Mouse (Mus musculus) limb, embryonic 13.5 days (tissue): ENCODE data around the gene Polr1e. TPM values are rescaled to one million over a fixed set of nuclear protein-coding genes. Genes with fewer than 3 reads are reported as not detected.
A peak's percentile ranks its signal among the peaks of the same experiment; 100 is the strongest.

Source experiments
- ATAC-seq: fragments of 200-750 bp; cut with Nextera tagmentation; 2 replicates; pipeline ENCODE4 v1.8.0; 2017; ENCODE audit warnings: low read depth, moderate number of reproducible peaks, moderate TSS enrichment; ENCODE audit not compliant: low FRiP score
- H3K27ac ChIP-seq: fragments of 300-500 bp; sonication (generic); 2 replicates; pipeline ENCODE4 v1.5.1; 2015; ENCODE audit warnings: inconsistent platforms, mild to moderate bottlenecking, moderate library complexity
- H3K27me3 ChIP-seq: fragments of 300-500 bp; sonication (generic); 2 replicates; pipeline ENCODE4 v1.6.1; 2015; ENCODE audit warnings: mild to moderate bottlenecking, inconsistent platforms
- H3K36me3 ChIP-seq: fragments of 300-500 bp; sonication (generic); 2 replicates; pipeline ENCODE4 v1.6.1; 2015; ENCODE audit warnings: inconsistent platforms, mild to moderate bottlenecking, moderate library complexity
- H3K4me1 ChIP-seq: fragments of 300-500 bp; sonication (generic); 2 replicates; pipeline ENCODE4 v1.6.1; 2015; ENCODE audit warnings: inconsistent platforms
- H3K4me2 ChIP-seq: fragments of 300-500 bp; sonication (generic); replicated peaks from 2 replicates; pipeline ENCODE4 v1.6.1; 2015; ENCODE audit warnings: inconsistent platforms, mild to moderate bottlenecking, moderate library complexity
- H3K4me3 ChIP-seq: fragments of 300-500 bp; sonication (generic); 2 replicates; pipeline ENCODE4 v1.5.1; 2015; ENCODE audit warnings: moderate library complexity, mild to moderate bottlenecking, inconsistent platforms
- H3K9ac ChIP-seq: fragments of 300-500 bp; sonication (generic); 2 replicates; pipeline ENCODE4 v1.6.1; 2015; ENCODE audit warnings: mild to moderate bottlenecking, inconsistent platforms
- H3K9me3 ChIP-seq: fragments of 300-500 bp; sonication (generic); 2 replicates; pipeline ENCODE4 v1.6.1; 2016; ENCODE audit warnings: inconsistent platforms
- WGBS: fragments of 180-500 bp; shearing (Covaris S2); methylation state at CpG from one replicate; pipeline ENCODE4 v1.1.7; 2015; 5-methylcytosine and 5-hydroxymethylcytosine counted together
- polyA plus RNA-seq: library from polyadenylated mRNA; unstranded; fragments of >200 nt; fragmentation: Nextera tagmentation; extraction: Ambion mirVana; gene quantifications from 2 replicates; pipeline ENCODE4 v1.2.1, GENCODE M21; 2015

The Polr1e gene
- polyA plus RNA-seq, 1 experiment from 2014 or later, result 43.9 TPM

DNA sequence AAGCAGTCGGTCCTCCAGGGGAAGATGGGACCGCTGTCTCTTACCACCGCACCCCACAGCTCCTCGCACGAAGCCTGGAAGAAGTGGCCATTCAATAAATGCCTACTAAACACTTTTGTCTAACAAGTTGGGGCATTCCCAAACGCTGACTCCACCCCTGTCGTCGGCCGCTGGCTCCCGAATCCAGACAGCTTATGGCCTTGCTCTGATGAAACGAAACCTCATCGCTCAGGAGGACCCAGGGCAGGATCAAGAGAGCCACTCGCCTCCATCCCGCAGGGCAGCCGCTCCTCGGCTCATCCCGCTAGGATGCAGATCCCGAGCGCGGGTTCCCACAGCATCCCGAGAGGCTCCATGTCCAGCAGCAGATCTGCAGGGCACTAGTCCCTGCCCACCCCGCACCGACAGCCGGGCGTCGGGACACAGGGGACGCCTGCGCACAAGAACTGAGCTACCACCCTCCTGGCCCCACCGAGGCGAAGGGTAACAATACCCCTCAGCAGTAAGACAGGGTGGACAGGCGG, 6.7 kb upstream of the Polr1e start:
- Histone ChIP-seq H3K9ac (peak overlapping the region; percentile 91), H3K4me1 (peaks cover 24% of the 10 kb centered on the region), H3K9me3 (no peaks in the 10 kb centered on the region), H3K36me3 (no peaks in the 10 kb centered on the region), H3K27ac (peak overlapping the region; percentile 95), H3K4me2 (peak overlapping the region; percentile 80), H3K4me3 (peak overlapping the region; percentile 84), H3K27me3 (no peaks in the 10 kb centered on the region)
- peak; percentile 68 for ATAC-seq
- WGBS, result 0% methylated on average over 31 of the region's 31 CpGs

DNA sequence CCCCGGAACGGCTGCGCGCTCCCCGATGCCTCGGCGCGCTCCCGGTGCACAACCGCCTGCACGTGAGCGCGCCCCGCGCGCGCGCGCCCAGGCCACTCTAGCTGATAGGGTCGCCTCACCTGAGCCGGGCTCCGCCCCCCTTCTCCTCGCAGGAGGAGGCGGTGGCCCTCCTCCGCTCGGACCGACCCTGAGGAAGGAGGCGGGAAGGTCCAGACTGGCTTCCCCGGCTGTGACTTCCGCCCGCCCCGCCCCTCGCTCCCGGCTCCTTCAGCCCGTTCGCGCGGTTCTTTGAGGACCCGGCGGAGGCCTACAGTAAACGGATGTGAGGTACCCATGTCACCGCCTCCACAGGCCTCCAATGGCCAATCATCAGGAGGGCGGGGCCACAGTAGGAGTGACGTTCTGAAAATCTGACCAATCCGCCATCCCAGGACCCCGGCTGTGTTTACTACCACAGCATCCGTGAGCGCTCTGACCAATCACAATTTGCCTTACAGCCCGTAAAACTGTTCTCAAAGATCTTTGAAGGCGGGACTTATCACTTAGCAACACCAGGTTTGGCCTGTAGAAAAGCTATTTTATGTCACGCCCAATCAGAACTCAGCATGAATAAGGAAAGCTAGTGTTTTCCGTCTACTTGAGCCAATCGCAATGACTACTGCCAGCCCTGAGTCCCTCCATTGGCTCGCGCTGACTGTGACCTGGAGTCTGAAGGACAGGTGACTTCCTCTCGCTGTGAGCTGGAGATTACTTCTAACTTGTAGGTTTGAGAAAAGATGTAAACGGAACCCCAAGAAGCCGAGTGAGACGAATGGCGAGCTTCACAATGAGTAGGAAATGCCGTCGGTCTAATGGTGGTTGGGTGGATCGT, 6.0 kb upstream of the Polr1e start, which contains the start of gene Zbtb5:
Gene Zbtb5 (minus strand): TSS at position 308 of the 871 bp plus-strand sequence.
- peak within 1 kb of the TSS; percentile 84 for H3K4me3 ChIP-seq
- H3K9me3 ChIP-seq, result no peaks in the 10 kb centered on the region
- WGBS, result under 1% methylated on average over 62 of the region's 63 CpGs
- H3K36me3 ChIP-seq, result no peaks in the 10 kb centered on the region
- H3K27me3 ChIP-seq, result no peaks in the 10 kb centered on the region
- peak within 1 kb of the TSS; percentile 91 for H3K9ac ChIP-seq
- peaks cover 24% of the 10 kb centered on the region for H3K4me1 ChIP-seq
- H3K4me2 ChIP-seq, result peak within 1 kb of the TSS; percentile 80
- H3K27ac ChIP-seq, result peak within 1 kb of the TSS; percentile 95
- ATAC-seq, result peak; percentile 99

- Histone ChIP-seq H3K9me3 (no peaks in the 10 kb centered on the region), H3K36me3 (no peaks in the 10 kb centered on the region), H3K27ac (peak overlapping the region; percentile 77), H3K9ac (peak overlapping the region; percentile 80), H3K4me3 (peak overlapping the region; percentile 84), H3K4me2 (peak overlapping the region; percentile 79), H3K27me3 (no peaks in the 10 kb centered on the region), H3K4me1 (peaks cover 24% of the 10 kb centered on the region)
- ATAC-seq, result no peak
- WGBS, result 2% methylated on average over 13 of the region's 13 CpGs
Measured at GRCm38 (mm10) chr4:45013031-45013431, 5.4 kb upstream of the Polr1e start.

- ATAC-seq, result no peak
- Histone ChIP-seq H3K9ac (peak overlapping the region; percentile 80), H3K4me2 (peak overlapping the region; percentile 79), H3K36me3 (no peaks in the 10 kb centered on the region), H3K4me1 (peaks cover 24% of the 10 kb centered on the region), H3K9me3 (no peaks in the 10 kb centered on the region), H3K27ac (no peak overlapping the region), H3K27me3 (no peaks in the 10 kb centered on the region), H3K4me3 (peak overlapping the region; percentile 84)
- 0% methylated on average over 2 of the region's 2 CpGs for WGBS
Measured at GRCm38 (mm10) chr4:45013537-45013936, 4.8 kb upstream of the Polr1e start.

DNA sequence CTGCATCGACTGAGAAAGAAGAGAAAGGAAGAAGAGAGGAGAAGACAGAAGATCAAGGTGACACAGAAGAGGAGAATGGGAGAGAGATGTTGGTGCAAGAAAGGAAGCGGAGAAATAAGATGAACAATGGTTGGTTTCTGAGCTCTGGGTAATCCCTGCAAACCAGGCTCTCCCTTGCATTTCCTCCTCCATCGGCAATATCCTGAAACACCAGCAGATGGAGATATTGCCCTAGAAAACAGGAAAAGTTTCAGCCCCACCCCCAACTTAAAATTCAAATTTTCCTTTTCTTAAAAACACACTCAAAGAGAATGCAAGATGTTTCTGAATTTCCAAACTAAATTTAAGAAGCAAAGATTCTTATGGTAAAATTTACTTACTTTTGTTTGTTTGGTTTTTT, 2.8 kb upstream of the Polr1e start:
- no peak overlapping the region for H3K4me2 ChIP-seq
- H3K36me3 ChIP-seq, result no peaks in the 10 kb centered on the region
- ATAC-seq, result no peak
- H3K9me3 ChIP-seq, result no peaks in the 10 kb centered on the region
- WGBS, result 13% methylated on average over 3 of the region's 3 CpGs
- peaks cover 28% of the 10 kb centered on the region for H3K4me1 ChIP-seq
- no peak overlapping the region for H3K4me3 ChIP-seq
- no peak overlapping the region for H3K27ac ChIP-seq
- no peak overlapping the region for H3K9ac ChIP-seq
- no peaks in the 10 kb centered on the region for H3K27me3 ChIP-seq

DNA sequence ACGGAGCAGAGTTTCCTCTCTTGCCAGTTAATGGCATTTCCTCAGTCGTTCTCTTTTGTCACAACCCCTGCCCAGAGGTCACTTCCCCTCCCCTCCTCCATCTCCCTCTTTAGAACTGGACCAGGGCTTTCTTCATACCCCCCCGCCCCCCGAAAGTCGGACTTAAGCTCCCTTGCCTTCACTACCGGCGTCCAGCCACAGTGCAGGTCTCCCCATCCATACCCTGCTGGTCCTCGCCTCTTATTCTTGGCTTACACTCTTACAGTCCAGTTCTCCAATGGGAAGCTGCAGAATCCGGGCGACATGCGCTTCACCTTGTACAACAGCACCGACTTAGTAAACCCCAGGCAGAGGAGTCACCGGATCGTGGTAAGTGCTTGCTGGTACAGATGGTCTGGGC, 626 bp downstream of the Polr1e start:
- H3K27ac ChIP-seq, result no peak overlapping the region
- 0 out of 2 replicates have a peak, but pooled peaks have one; percentile 22 for ATAC-seq
- H3K4me1 ChIP-seq, result peaks cover 13% of the 10 kb centered on the region
- peaks cover 11% of the 10 kb centered on the region for H3K36me3 ChIP-seq
- 2% methylated on average over 14 of the region's 14 CpGs for WGBS
- H3K9ac ChIP-seq, result peak overlapping the region; percentile 71
- peak overlapping the region; percentile 88 for H3K4me2 ChIP-seq
- H3K27me3 ChIP-seq, result no peaks in the 10 kb centered on the region
- no peaks in the 10 kb centered on the region for H3K9me3 ChIP-seq
- H3K4me3 ChIP-seq, result peak overlapping the region; percentile 76

DNA sequence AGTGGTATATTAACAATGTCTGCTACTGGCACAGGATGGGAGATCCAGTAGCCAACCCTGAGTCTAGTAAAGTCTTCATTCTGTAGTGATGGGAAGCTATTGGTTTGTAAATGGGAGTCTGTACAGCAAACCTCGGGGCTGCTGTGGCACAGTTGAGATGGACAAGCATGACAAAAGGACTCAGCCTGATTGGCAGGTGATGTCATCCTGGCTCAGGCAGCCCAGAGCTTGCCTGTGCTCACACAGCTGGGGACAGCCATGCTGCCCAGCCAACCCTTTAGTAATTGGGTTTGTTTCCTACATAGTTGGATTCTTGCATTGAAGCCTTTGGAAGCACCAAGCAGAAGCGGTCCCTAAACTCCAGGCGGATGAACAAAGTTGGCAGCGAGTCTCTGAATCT, 8.1 kb downstream of the Polr1e start:
- no peak overlapping the region for H3K9ac ChIP-seq
- WGBS, result 98% methylated on average over 4 of the region's 4 CpGs
- H3K4me3 ChIP-seq, result no peak overlapping the region
- H3K27ac ChIP-seq, result no peak overlapping the region
- no peaks in the 10 kb centered on the region for H3K9me3 ChIP-seq
- peaks cover 80% of the 10 kb centered on the region for H3K36me3 ChIP-seq
- H3K4me2 ChIP-seq, result no peak overlapping the region
- no peaks in the 10 kb centered on the region for H3K4me1 ChIP-seq
- H3K27me3 ChIP-seq, result no peaks in the 10 kb centered on the region
- no peak for ATAC-seq

GRCm38 (mm10) chr4:45032586-45032985, 14.2 kb downstream of the Polr1e start:
- H3K4me1 ChIP-seq, result no peaks in the 10 kb centered on the region
- H3K4me2 ChIP-seq, result no peak overlapping the region
- no peaks in the 10 kb centered on the region for H3K27me3 ChIP-seq
- WGBS, result 90% methylated on average over 9 of the region's 9 CpGs
- peaks cover 95% of the 10 kb centered on the region for H3K36me3 ChIP-seq
- no peak overlapping the region for H3K27ac ChIP-seq
- H3K9me3 ChIP-seq, result no peaks in the 10 kb centered on the region
- H3K4me3 ChIP-seq, result no peak overlapping the region
- H3K9ac ChIP-seq, result no peak overlapping the region
- no peak for ATAC-seq

- no peak for ATAC-seq
Measured at GRCm38 (mm10) chr4:45034693-45035628, 16.6 kb downstream of the Polr1e start.

DNA sequence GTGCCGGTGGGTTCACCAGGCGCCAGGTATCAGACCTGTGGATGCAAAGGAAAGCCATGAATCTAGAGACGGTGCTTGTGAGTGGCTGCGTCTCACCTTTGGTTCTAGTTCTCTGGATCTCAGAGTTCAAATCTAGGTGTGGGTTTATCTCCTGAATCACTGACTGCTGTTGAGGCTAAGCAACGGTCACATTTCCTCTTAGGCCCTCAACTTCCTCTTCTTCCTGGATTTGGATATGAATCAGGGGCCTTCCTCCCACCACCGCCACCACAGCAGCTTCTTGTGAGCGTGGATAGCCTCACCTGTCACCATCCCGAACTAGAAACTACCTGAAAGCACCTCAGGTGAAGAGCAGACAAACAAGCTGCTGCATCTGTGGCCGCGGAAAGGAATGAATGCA, 17.7 kb downstream of the Polr1e start:
- ATAC-seq, result no peak
- H3K9ac ChIP-seq, result no peak overlapping the region
- 92% methylated on average over 10 of the region's 10 CpGs for WGBS
- H3K9me3 ChIP-seq, result no peaks in the 10 kb centered on the region
- H3K36me3 ChIP-seq, result peaks cover 84% of the 10 kb centered on the region
- no peak overlapping the region for H3K4me2 ChIP-seq
- H3K4me3 ChIP-seq, result no peak overlapping the region
- no peak overlapping the region for H3K27ac ChIP-seq
- no peaks in the 10 kb centered on the region for H3K27me3 ChIP-seq
- no peaks in the 10 kb centered on the region for H3K4me1 ChIP-seq

More at GRCm38 (mm10) chr4:45034693-45035628, 16.6 kb downstream of the Polr1e start:
- Histone ChIP-seq H3K36me3 (peaks cover 84% of the 10 kb centered on the region), H3K9ac (no peak overlapping the region), H3K9me3 (no peaks in the 10 kb centered on the region), H3K4me1 (no peaks in the 10 kb centered on the region), H3K4me2 (no peak overlapping the region), H3K4me3 (no peak overlapping the region), H3K27me3 (no peaks in the 10 kb centered on the region), H3K27ac (no peak overlapping the region)
- 67% methylated on average over 16 of the region's 16 CpGs for WGBS

DNA sequence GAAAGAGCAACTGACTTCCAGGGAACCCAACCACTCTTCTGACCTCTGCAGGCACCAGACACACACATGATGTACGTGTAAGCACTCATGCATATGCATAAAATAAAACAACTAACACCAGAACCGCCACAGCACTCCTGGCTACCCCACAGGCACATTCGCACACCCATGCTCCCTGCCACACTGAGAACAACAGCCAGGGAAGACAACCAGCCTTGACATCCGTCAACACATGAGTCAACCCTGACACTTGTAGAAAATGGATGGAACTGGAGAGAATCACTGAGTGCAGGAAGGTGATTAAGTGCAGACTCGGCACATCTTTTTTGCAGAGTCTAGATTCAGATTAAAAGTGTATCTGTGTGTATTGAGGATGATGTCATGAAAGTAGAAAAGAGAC, 18.2 kb downstream of the Polr1e start:
- no peak overlapping the region for H3K4me2 ChIP-seq
- H3K9ac ChIP-seq, result no peak overlapping the region
- no peak overlapping the region for H3K4me3 ChIP-seq
- H3K4me1 ChIP-seq, result no peaks in the 10 kb centered on the region
- 83% methylated on average over 5 of the region's 5 CpGs for WGBS
- no peaks in the 10 kb centered on the region for H3K9me3 ChIP-seq
- peaks cover 84% of the 10 kb centered on the region for H3K36me3 ChIP-seq
- no peaks in the 10 kb centered on the region for H3K27me3 ChIP-seq
- ATAC-seq, result no peak
- H3K27ac ChIP-seq, result no peak overlapping the region
